Mouse (Mus musculus): ENCODE data around the gene Ccl12. TPM values are rescaled to one million over a fixed set of nuclear protein-coding genes. Genes with fewer than 3 reads are reported as not detected.

Ccl12 gene
- not detected for polyA plus RNA-seq (2015; fragmentation: Illumina TruSeq; extraction: RNeasy Lipid Tissue Mini Kit (QIAGEN cat#74804); ENCODE audit: insufficient read depth, low read depth, low replicate concordance)

DNA sequence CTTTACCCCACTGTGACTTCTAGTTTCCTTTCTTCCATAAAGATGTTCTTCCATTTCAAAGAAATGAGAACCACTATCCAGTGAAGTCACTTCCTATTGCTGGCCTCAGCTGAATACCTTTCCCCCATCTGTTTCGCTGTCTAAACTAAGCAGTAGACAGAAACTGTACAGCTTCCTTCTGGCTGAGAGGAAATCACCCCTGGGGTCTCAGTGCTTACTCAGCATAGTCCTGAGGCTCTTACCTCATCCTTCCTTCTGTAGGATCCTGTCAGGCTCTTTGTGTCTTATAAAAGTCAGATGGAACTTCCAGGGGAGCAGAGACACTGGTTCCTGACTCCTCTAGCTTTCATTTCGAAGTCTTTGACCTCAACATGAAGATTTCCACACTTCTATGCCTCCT is at the start of gene Ccl12:
Ccl12 (plus strand) TSS at position 317 of the 400 bp plus-strand sequence.

DNA sequence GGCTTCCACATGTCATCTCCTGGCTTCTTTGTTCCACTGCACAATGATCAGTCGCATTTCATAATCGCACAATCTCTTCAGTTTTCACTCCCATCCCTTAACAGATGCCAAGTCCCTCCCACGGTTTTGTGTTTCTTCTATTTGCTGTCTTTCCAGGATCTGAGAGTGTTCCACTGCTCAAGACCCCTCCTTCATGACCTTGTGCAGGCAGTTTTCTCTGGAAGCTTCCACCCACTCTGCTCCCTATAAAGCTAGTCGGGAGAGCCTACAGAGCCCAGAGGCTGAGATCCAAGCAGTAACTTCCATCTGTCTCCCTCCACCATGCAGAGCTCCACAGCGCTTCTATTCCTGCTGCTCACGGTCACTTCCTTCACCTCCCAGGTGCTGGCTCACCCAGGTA is 44.0 kb upstream of the Ccl12 start, which contains the start of gene Ccl11:
Ccl11 (plus strand) TSS at position 178 of the 400 bp plus-strand sequence.

DNA sequence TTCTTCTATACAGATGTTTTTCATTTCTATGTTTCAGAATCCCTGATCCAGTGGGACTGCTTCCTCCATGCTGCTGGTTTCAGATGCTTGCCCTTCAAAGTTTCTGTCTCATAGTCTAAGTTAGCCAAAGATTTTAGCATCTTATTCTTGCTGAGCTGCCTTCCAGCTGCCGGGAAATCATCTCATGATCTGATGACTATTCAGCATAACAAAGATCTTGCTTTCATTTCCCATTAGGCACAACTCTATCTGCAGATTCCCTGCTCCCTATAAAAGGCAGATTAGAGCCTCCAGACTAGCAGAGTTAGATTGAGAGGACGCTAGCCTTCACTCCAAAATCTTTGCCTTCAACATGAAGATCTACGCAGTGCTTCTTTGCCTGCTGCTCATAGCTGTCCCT is 13.2 kb downstream of the Ccl12 start, which contains the start of gene Ccl8:
Ccl8 (plus strand) TSS at position 301 of the 400 bp plus-strand sequence.

Other genes with a start within 250 kb of the Ccl12 start
- not detected for gene 5530401A14Rik, start 241.2 kb upstream of the Ccl12 start, polyA plus RNA-seq (2015; fragmentation: Illumina TruSeq; extraction: RNeasy Lipid Tissue Mini Kit (QIAGEN cat#74804); ENCODE audit: insufficient read depth, low read depth, low replicate concordance)
- gene Asic2, start 133.4 kb upstream of the Ccl12 start, polyA plus RNA-seq (2015; fragmentation: Illumina TruSeq; extraction: RNeasy Lipid Tissue Mini Kit (QIAGEN cat#74804); ENCODE audit: insufficient read depth, low read depth, low replicate concordance): 0.59 TPM
- gene Ccl2, start 66.3 kb upstream of the Ccl12 start, polyA plus RNA-seq (2015; fragmentation: Illumina TruSeq; extraction: RNeasy Lipid Tissue Mini Kit (QIAGEN cat#74804); ENCODE audit: insufficient read depth, low read depth, low replicate concordance): 1.7 TPM
- gene Gm17268, start 63.3 kb upstream of the Ccl12 start, polyA plus RNA-seq (2015; fragmentation: Illumina TruSeq; extraction: RNeasy Lipid Tissue Mini Kit (QIAGEN cat#74804); ENCODE audit: insufficient read depth, low read depth, low replicate concordance): not detected
- not detected for gene Ccl7, start 56.1 kb upstream of the Ccl12 start, polyA plus RNA-seq (2015; fragmentation: Illumina TruSeq; extraction: RNeasy Lipid Tissue Mini Kit (QIAGEN cat#74804); ENCODE audit: insufficient read depth, low read depth, low replicate concordance)
- 26.5 TPM for gene Ccl11, start 44.0 kb upstream of the Ccl12 start, polyA plus RNA-seq (2015; fragmentation: Illumina TruSeq; extraction: RNeasy Lipid Tissue Mini Kit (QIAGEN cat#74804); ENCODE audit: insufficient read depth, low read depth, low replicate concordance)
- not detected for gene Ccl8, start 13.3 kb downstream of the Ccl12 start, polyA plus RNA-seq (2015; fragmentation: Illumina TruSeq; extraction: RNeasy Lipid Tissue Mini Kit (QIAGEN cat#74804); ENCODE audit: insufficient read depth, low read depth, low replicate concordance)
- not detected for gene Ccl1, start 203.8 kb downstream of the Ccl12 start, polyA plus RNA-seq (2015; fragmentation: Illumina TruSeq; extraction: RNeasy Lipid Tissue Mini Kit (QIAGEN cat#74804); ENCODE audit: insufficient read depth, low read depth, low replicate concordance)